Mouse (Mus musculus) liver, adult 2 months (tissue): ENCODE measurements around the gene Sorbs1.

Experiments
- CTCF ChIP-seq: fragments of 200-500 bp; IDR thresholded peaks from 2 replicates; pipeline ENCODE4 v1.5.1; 2011; ENCODE audit warnings: low read depth, low read length, control low read depth
- POLR2A ChIP-seq: fragments of 200-500 bp; IDR thresholded peaks from 2 replicates; pipeline ENCODE4 v1.6.1; 2011; ENCODE audit warnings: low read length, control low read depth; ENCODE audit not compliant: insufficient read depth; ENCODE audit errors: extremely low read depth

GRCm38 (mm10) chr19:40268493-40268892, 245.1 kb downstream of the Sorbs1 start:
- TF ChIP-seq CTCF: no peak
- no peak for TF ChIP-seq POLR2A
